Mouse (Mus musculus) megakaryocyte, embryonic 14.5 days (primary cell): ENCODE measurements around the gene Nppc.

Source experiments
- FLI1 ChIP-seq: IDR thresholded peaks from 2 replicates; pipeline ENCODE4 v1.6.1; 2012; ENCODE audit warnings: low read length, inconsistent platforms, mixed read lengths
- GATA1 ChIP-seq: IDR thresholded peaks from 3 replicates; pipeline ENCODE4 v1.6.1; 2012; ENCODE audit warnings: mixed read lengths, low read length, inconsistent platforms, borderline replicate concordance

GRCm38 (mm10) chr1:86698721-86699120, 28.4 kb upstream of the Nppc start:
- TF ChIP-seq FLI1 (no peak), GATA1 (no peak)
